Mouse (Mus musculus) thymus, postnatal 4 days (tissue): Measurements from ENCODE around the gene Mical2.

Experiments
- DNase-seq: peaks from one replicate; pipeline ENCODE4 v3.0.0; 2021

Gene Mical2

GRCm38 (mm10) chr7:112242587-112242986 is 16.9 kb downstream of the Mical2 start:
- DNase-seq: no peak

DNA sequence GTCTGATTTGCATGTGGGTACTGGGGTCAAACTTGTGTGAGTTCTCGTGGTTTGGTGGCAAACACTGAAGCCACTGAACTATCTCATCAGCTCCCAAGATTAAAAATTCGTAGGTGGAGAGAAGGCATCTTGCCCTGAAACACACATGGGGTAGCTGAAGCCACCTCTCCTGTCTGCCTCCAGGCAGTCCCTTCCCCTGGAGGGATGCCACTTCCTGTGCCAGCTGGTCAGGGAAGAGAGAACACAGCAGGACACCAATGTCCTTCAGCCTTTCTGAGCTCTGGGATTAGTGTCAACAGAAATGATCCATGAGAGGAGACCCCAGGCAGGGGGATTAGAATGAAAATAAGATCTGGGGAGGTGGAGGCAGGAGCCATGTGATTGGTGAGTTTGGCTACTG is 18.4 kb downstream of the Mical2 start:
- no peak for DNase-seq

- no peak for DNase-seq
These were observed 19.0 kb downstream of the Mical2 start for GRCm38 (mm10) chr7:112244683-112245082.

DNA sequence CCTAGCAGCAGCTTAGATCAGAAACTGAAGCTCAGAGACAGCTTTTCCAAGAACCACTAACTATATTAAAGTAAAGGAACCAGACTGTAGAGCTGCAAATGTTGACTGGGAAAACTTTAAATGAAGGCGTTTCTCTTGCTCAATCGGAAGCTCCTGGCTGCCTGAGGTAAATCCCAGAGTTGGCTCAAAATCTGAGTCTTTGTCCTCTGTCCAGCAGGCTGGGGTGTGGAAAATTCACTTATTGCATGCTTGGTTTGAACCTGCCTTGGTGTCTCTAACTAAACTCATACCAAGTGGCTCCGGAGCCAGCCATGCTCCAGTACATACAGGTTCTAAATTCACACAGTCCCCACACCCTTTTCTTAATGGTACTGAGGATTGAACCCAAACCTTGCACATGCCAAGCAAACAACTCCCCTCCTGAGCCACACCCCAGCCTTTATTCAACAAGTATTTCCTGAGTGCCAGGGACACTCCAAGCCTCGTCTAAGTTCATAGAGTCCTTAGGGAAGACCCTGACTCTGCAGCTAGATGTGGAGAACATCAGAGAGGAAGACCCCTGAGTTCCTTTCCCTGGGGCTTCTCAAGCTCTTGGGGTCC is 20.3 kb downstream of the Mical2 start:
- no peak for DNase-seq

DNA sequence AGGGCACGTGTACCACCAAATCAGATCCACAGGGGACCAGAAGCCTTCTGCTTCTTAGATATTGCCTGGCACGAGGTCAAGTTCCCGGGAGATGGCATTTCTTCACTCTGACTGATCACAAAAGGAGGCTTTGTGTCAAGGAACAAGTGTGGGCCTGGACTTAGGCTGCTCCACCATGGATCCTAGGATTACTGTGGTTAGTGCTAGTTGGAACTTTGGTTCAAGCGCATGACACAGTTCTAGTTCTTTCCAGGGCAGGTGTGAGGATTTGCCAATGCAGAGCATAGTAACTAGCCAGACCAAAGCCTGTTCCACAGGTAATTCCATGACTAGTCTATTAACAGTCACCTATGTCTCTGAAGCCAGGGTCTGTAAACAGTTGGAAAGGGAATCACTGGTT is 20.8 kb downstream of the Mical2 start:
- no peak for DNase-seq

DNA sequence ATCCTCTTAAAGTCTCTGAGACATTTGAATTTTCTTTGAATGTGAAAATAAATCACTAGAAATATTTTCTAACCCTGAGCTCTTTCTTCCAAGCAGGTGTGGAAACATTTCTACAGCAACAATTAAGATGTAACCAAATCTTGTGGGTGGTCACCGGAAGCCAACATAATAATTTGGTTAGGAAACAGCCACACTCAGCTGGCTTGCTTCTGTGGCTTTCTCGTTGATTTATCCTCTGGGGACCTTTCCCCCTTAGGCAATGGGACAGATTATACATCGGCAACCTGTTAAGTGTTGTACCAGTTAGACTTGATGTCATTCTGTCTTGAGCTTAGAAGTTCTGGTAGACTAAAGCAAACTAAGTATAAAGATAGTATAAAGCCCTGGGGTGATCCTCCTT is 22.2 kb downstream of the Mical2 start:
- DNase-seq: no peak

DNA sequence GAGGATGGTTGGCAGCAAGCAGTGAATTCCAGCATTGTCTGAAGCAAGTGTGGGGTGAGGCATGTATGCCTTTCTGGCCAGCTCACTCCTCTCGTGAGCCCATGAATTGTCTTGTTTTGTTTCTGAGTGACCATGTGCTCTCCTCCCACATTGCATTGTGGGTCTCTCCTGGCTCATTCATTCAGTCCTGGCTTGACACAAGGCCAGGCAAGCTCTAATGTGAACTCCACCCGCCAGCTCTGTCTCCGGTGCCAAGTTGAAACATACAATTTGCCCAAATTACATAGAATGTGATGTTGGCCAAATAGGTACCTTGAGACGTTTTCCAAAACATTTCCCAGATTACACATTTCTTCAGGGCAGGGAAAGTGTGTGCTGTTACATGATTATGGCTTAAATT is 23.8 kb downstream of the Mical2 start:
- DNase-seq: no peak

GRCm38 (mm10) chr7:112252065-112252464 is 26.4 kb downstream of the Mical2 start:
- DNase-seq: no peak

DNA sequence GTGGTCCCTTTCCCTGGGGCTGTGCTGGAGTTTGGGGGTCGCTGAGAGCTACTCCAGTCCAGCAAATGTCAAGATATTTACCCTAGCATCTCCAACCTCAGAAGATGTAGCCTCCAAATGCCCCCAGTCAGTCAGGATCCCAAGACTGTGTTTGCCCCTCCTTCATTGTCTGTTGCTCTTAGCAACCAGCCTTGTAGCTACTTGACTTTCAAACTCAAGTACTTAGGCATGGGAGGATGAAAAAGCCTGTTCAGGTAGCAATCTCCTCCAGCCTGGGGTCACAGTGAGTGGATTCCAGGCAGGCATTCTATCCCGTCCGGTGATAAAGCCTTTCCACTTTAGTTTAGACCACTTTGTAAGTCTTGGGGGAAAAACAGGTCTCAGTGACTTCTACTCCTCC is 28.6 kb downstream of the Mical2 start:
- DNase-seq: no peak

DNA sequence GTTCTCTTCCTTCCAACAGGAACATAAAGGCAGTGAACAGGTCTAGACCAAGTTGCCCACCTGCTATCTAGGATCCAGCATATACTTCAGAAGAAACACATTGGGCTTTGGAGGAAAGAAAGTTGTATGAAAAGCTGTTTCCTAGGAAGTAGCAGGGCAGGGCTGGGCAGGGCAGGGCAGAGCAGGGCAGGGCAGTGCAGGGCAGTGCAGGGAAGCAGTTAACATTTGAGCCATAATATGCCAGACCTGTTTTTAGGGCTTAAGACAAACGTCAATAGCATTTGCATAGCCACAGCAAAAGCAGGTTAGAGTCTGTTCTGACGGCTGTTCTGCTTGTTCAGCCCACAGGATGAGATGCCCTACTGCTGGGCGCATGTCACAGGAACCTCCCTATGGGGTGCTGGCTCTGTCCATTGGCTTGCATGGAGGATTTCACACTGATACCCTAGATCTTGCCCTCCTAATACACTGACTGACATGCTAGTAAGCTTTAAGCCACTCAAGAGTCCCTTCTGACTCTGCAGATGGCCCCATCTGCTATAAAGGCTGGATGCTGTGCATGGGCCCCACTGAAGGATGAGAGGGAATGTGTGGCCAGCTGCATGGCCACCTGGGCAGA is 29.7 kb downstream of the Mical2 start:
- DNase-seq: no peak

DNA sequence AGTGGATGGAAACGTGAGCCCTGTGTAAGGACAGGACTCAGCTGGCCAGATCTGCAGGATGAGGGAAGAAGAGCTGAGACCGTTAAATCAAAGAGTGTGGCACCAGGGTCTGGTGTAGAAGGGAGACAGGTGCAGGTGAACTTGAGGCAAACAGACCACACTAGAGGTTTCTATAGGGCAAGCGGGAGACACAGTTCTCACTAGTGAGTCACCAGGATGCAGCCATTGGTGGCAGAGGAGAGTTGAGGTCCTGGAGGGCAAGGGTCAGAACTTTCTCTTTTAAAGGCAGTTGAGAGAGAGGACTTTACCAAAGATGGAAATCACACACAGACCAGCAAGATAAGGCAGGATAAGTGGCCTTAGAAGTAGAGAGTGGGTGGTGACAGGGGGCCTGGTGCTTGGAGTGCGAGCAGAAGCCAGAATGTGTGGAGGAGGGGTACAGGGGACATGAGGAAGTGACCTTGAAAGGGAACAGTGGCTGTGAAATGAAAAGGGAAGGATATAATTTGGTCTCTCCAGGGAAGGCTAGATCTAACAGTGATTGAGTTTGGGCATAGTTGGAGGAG is 32.8 kb downstream of the Mical2 start:
- DNase-seq: no peak

- no peak for DNase-seq
These were observed 33.6 kb downstream of the Mical2 start for GRCm38 (mm10) chr7:112259286-112259685.

DNA sequence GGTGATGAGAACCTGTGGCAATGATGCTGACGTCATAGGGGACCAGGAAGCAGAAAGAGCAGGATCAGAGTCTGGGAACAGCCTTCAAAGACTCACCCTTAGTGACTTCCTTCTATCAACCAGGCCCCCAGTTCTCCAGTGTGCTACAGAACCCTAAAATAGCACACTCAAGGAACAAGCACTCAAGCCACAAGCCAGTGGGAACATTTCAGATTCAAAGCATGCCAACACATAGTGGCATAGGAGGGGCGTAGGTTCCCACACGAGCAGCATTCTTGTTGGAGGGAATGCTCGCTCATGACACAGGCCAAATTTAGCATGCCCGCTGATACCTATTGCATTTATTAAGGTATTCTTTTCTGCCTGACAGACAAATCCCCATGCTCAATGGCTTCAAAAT is 35.5 kb downstream of the Mical2 start:
- no peak for DNase-seq

DNA sequence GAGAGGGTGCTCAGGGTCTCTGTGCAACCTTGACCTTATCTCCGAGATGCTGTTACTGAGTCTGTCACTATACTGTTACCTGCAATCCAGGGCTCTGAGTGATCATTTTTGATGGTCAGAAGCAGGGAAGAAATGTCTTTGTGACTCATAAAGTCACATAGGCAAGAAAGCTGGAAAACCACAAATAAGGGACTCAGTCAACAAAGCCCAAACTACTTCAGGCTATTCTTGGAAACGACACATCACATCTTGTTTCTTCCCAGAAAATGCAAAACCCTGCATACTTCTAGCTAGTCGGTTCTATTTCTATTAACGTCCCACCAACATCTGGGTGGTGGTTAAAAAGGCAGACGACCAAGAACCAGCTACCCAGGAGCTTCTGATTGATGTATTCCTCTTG is 41.6 kb downstream of the Mical2 start:
- DNase-seq: no peak

DNA sequence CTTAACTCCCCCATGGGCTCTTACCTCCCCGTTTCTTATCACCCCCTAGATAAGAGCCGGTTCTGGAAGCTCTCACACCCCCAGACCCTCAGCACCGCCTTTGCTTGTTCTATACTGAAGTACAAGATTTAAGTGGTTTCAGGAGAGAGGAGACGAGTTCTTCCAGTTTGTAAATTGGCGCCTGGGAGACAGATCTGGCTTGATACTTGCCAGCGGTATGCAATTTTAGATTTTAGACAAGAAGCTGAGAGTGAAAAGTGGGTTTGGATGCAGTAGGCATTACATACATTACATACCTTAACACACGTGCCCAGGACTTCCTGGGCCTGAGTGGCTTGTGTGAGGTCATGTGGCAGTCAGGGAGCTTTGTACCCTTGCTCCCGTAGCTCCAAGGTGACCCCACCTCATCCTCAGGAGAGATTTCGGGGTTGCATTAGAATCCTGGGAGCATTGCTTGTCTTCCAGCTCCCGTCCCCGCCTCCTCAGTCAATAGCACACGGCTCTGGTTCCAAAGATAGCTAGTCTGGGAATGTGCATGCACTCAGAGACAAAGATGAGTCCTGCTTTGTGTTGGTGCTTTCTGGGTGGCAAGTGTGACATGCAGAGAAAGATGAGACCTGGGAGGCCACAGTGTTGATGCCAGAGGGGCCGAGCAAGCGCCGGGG is 43.2 kb downstream of the Mical2 start:
- no peak for DNase-seq

- DNase-seq: no peak
These were observed 45.2 kb downstream of the Mical2 start for GRCm38 (mm10) chr7:112270870-112271269.

- no peak for DNase-seq
These were observed 46.0 kb downstream of the Mical2 start for GRCm38 (mm10) chr7:112271627-112272026.

DNA sequence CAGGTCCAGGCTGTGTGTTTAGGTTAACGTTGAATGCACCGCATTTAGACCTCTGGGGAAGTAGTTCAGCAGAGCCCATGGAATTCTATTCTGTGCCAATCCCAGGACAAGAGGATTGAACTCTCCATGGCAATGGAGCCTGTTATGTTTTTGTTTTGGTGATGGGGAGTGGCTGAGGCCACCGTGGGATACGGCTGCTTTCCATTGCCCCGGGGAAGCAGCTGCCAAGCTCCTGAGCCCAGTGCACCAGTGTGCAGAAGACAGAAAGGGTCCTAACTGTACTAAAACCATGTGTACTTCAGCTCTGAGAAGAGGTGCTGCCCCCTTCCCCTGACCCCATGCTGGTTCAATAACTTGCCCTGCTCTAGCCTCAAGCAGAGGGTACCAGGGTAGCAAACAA is 47.0 kb downstream of the Mical2 start:
- DNase-seq: no peak

GRCm38 (mm10) chr7:112273451-112273850 is 47.8 kb downstream of the Mical2 start:
- no peak for DNase-seq

DNA sequence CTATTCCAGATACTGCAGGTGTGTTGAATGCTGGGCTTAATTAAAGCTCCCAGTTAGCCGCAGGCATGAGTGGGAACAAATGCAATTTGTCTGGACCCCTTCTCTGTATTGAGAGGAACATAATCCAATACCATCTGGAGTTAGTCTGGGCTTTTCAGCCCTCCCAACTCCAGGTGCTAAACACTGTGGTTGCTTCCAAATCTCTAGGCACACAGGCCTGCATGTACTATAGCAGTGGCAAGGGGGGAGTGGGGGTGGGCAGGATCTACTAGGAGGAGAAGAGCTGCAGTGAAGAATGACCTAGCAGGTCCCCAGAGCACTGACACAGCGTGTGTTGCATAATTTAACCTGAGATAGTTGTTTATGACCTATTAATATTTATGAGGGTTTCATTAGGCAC is 49.0 kb downstream of the Mical2 start:
- DNase-seq: no peak

- DNase-seq: peak; percentile 42
These were observed 49.4 kb downstream of the Mical2 start for GRCm38 (mm10) chr7:112275093-112275492.

DNA sequence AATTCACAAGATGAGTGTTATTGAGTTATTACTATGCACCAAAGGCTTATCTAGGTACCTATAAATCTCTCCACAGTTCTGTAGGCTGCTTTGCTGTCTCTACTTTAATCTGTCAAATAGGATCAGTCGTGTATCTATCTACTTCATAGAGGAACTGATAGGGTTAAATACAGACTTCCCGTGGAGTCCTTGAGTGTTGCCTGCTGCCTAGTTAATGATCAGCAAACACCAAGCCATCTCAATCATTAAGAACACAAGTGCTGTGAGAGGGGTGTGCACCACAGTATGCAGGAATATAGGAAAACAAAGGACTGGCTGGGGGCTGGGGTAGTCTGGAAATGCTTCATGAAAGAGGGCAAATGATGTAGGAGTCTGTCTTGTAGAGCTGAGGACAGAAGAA is 50.2 kb downstream of the Mical2 start:
- no peak for DNase-seq

DNA sequence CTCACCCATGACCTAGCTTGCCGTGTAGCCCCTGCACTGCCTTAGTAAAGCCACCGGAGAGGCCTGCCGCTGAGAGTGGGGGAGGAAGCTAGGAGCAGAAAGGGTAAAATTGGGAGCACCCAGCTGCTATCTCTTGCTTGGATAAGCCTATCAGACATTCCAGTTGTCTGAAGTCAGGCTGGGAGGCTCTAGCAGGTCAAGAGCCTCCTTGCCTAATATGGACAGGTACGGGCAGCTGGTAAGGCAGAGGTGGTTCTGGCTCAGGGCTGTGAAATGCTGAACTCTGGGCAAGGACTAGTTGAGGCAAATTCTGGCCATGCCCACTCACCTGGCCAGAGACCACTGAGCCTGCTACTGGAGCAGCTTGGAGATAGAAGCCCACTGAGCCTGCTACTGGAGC is 51.2 kb downstream of the Mical2 start:
- no peak for DNase-seq

DNA sequence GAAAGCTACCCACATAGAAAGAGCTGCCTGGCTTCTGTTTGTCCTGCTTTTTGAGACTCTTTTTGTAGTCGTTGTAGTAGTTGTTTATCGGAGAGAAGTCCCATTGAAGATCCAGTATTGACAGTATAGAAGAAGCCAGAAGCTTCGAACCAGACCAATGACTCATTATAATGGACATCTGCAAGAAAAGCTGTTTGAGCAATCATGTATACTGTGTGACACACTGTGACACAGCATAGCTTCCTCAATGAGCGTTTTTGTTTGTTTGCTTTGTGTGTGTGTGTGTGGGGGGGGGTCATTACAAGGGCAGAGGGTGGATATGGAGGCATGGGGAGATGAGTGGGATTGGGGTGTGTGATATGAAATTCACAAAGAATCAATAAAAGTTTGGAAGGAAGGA is 53.0 kb downstream of the Mical2 start:
- DNase-seq: no peak
